Mouse (Mus musculus) lung, embryonic 16.5 days (tissue): ENCODE data around the gene Tiparp. TPM values are rescaled to one million over a fixed set of nuclear protein-coding genes. Genes with fewer than 3 reads are reported as not detected.

Experiments used
- ATAC-seq: fragments of 200-750 bp; cut with Nextera tagmentation; 2 replicates; pipeline ENCODE4 v1.8.0; 2017; ENCODE audit warnings: low read depth, mild to moderate bottlenecking, moderate library complexity
- H3K27ac ChIP-seq: fragments of 300-500 bp; sonication (generic); 2 replicates; pipeline ENCODE4 v1.5.1; 2014; ENCODE audit warnings: mild to moderate bottlenecking, control low read depth, low read length
- H3K27me3 ChIP-seq: fragments of 300-500 bp; sonication (generic); 2 replicates; pipeline ENCODE4 v1.6.1; 2014; ENCODE audit warnings: low read depth, low read length, mixed read lengths; ENCODE audit not compliant: control insufficient read depth, insufficient read depth
- H3K36me3 ChIP-seq: fragments of 300-500 bp; sonication (generic); 2 replicates; pipeline ENCODE4 v1.6.1; 2014; ENCODE audit warnings: low read length; ENCODE audit not compliant: control insufficient read depth, insufficient read depth
- H3K4me1 ChIP-seq: fragments of 300-500 bp; sonication (generic); replicated peaks from 2 replicates; pipeline ENCODE4 v1.6.1; 2014; ENCODE audit warnings: low read length, mixed read lengths; ENCODE audit not compliant: control insufficient read depth, insufficient read depth
- H3K4me2 ChIP-seq: fragments of 300-500 bp; sonication (generic); 2 replicates; pipeline ENCODE4 v1.6.1; 2014; ENCODE audit warnings: low read depth, low read length, control low read depth
- H3K4me3 ChIP-seq: fragments of 300-500 bp; sonication (generic); 2 replicates; pipeline ENCODE4 v1.5.1; 2014; ENCODE audit warnings: mild to moderate bottlenecking, low read length, control low read depth
- H3K9ac ChIP-seq: fragments of 300-500 bp; sonication (generic); 2 replicates; pipeline ENCODE4 v1.6.1; 2014; ENCODE audit warnings: low read length, control low read depth
- H3K9me3 ChIP-seq: fragments of 300-500 bp; sonication (generic); 2 replicates; pipeline ENCODE4 v1.6.1; 2016; ENCODE audit warnings: low read length; ENCODE audit not compliant: control insufficient read depth
- WGBS: fragments of 180-500 bp; shearing (Covaris S2); extraction: QIAGEN DNeasy Blood & Tissue Kit; methylation state at CpG from one replicate; pipeline ENCODE4 v1.1.7; 2014; 5-methylcytosine and 5-hydroxymethylcytosine counted together
- polyA plus RNA-seq: library from polyadenylated mRNA; unstranded; fragments of >200 nt; fragmentation: Nextera tagmentation; extraction: Ambion mirVana; gene quantifications from 2 replicates; pipeline ENCODE4 v1.2.1, GENCODE M21; 2015

Tiparp gene
- polyA plus RNA-seq, result 42.2 and 42.3 TPM in 2 replicates

GRCm38 (mm10) chr3:65527691-65528601 is at the start of gene Tiparp:
TSS of gene Tiparp (plus strand) at chr3:65528410.
- Histone ChIP-seq H3K27ac (peak within 1 kb of the TSS; percentile 99), H3K27me3 (no peaks in the 10 kb centered on the region), H3K36me3 (peaks cover 6% of the 10 kb centered on the region), H3K4me1 (no peaks in the 10 kb centered on the region), H3K9ac (peak within 1 kb of the TSS; percentile 96), H3K4me2 (peak within 1 kb of the TSS; percentile 72), H3K4me3 (peak within 1 kb of the TSS; percentile 95), H3K9me3 (no peaks in the 10 kb centered on the region)
- peak; percentile 93 for ATAC-seq
- under 1% methylated on average over 78 of the region's 109 CpGs for WGBS

- Histone ChIP-seq H3K4me2 (no peak overlapping the region), H3K4me1 (peaks cover 11% of the 10 kb centered on the region), H3K27ac (no peak overlapping the region), H3K9me3 (no peaks in the 10 kb centered on the region; the same call in 1 of the 2 replicates), H3K27me3 (no peaks in the 10 kb centered on the region), H3K4me3 (no peak overlapping the region), H3K36me3 (no peaks in the 10 kb centered on the region), H3K9ac (no peak overlapping the region)
- 46% methylated on average over 6 of the region's 6 CpGs for WGBS
- ATAC-seq, result no peak
Observed at GRCm38 (mm10) chr3:65480676-65481075, 47.5 kb upstream of the Tiparp start.

DNA sequence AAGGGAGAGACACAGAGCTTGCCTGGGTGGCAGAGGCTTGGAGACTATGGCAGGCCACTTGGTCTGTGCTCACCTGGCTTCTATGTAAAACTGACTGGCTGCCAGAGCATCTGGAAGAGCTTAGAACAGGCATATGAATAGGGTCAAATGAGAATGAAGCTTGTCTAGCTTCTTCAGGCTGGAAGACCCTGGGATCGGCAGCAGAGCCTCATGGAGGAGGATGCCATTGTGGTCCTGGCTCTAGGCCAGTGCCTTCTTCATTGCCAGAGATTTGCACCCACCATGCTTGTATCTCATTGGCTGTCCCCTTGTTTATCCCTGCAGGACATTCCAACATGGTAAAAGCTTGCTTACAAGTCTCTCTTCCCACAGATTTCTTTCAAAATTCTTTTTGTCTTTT is 45.9 kb upstream of the Tiparp start:
- WGBS, result 45% methylated on average over 1 of the region's 1 CpGs
- no peaks in the 10 kb centered on the region; the same call in 1 of the 2 replicates for H3K9me3 ChIP-seq
- H3K27ac ChIP-seq, result 0 out of 2 replicates have a peak overlapping the region, but pooled peaks have one; percentile 34
- H3K9ac ChIP-seq, result no peak overlapping the region
- peak; percentile 35; the same call in 1 of the 2 replicates for ATAC-seq
- H3K36me3 ChIP-seq, result no peaks in the 10 kb centered on the region
- peaks cover 9% of the 10 kb centered on the region for H3K4me1 ChIP-seq
- no peak overlapping the region for H3K4me3 ChIP-seq
- H3K4me2 ChIP-seq, result no peak overlapping the region
- no peaks in the 10 kb centered on the region for H3K27me3 ChIP-seq

DNA sequence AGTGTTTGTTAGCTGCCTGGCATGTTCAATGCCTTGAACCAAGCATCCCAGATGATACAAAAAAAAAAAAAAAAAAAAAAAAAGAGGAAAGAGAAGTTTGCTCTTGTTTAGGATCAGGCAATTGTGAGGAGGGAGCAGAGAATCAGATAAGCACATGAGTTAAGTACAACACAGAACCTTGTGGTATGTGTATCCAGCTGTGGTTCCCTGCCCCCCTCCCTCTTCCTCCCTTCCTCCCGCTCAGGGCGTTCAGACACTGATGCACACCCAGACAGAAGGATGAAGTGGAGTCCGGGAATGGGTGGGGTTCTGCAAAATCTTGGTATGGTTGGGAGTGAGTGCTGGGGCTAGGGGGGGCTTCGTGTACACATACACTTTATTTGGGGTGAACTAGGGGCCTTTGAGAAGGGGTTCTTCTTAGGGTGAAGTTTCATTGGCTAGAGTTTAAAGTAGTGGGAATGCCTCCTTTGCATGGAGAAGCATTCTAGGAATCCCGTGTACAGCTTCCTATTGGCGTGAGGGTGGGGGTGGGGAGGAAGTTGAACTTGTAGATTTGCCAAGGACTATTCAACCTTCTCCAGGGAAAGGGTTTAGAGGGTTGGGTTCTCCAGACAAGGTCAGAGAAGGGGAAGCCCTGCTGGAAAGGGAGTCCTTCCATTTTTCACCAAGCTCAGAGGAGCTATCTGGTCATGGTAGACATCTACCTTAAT is 45.4 kb upstream of the Tiparp start:
- Histone ChIP-seq H3K4me2 (no peak overlapping the region), H3K4me1 (peaks cover 9% of the 10 kb centered on the region), H3K27me3 (no peaks in the 10 kb centered on the region), H3K9ac (no peak overlapping the region), H3K27ac (0 out of 2 replicates have a peak overlapping the region, but pooled peaks have one; percentile 58), H3K36me3 (no peaks in the 10 kb centered on the region), H3K9me3 (no peaks in the 10 kb centered on the region; the same call in 1 of the 2 replicates), H3K4me3 (no peak overlapping the region)
- WGBS, result 17% methylated on average over 6 of the region's 6 CpGs
- peak; percentile 87 for ATAC-seq

- 63% methylated on average over 7 of the region's 7 CpGs for WGBS
- Histone ChIP-seq H3K4me3 (no peak overlapping the region), H3K9me3 (no peaks in the 10 kb centered on the region; the same call in 1 of the 2 replicates), H3K27ac (no peak overlapping the region), H3K4me1 (peaks cover 9% of the 10 kb centered on the region), H3K9ac (no peak overlapping the region), H3K27me3 (no peaks in the 10 kb centered on the region), H3K4me2 (no peak overlapping the region), H3K36me3 (no peaks in the 10 kb centered on the region)
- no peak for ATAC-seq
Observed at GRCm38 (mm10) chr3:65484161-65484733, 44.0 kb upstream of the Tiparp start.

- Histone ChIP-seq H3K27me3 (no peaks in the 10 kb centered on the region), H3K27ac (no peak overlapping the region; the same call in 1 of the 2 replicates), H3K9ac (no peak overlapping the region), H3K9me3 (no peaks in the 10 kb centered on the region), H3K4me1 (peaks cover 6% of the 10 kb centered on the region; the same call in 1 of the 2 replicates), H3K36me3 (no peaks in the 10 kb centered on the region), H3K4me2 (no peak overlapping the region), H3K4me3 (no peak overlapping the region)
- 71% methylated on average over 2 of the region's 2 CpGs for WGBS
- ATAC-seq, result no peak
Observed at GRCm38 (mm10) chr3:65487419-65488088, 40.7 kb upstream of the Tiparp start.

- H3K9ac ChIP-seq, result no peak overlapping the region
- no peaks in the 10 kb centered on the region for H3K9me3 ChIP-seq
- no peaks in the 10 kb centered on the region for H3K27me3 ChIP-seq
- 56% methylated on average over 1 of the region's 1 CpGs for WGBS
- no peaks in the 10 kb centered on the region for H3K36me3 ChIP-seq
- ATAC-seq, result no peak; the same call in 1 of the 2 replicates
- no peak overlapping the region for H3K4me2 ChIP-seq
- no peak overlapping the region for H3K4me3 ChIP-seq
- H3K27ac ChIP-seq, result 0 out of 2 replicates have a peak overlapping the region, but pooled peaks have one; percentile 18
- no peaks in the 10 kb centered on the region for H3K4me1 ChIP-seq
Observed at GRCm38 (mm10) chr3:65488556-65489244, 39.5 kb upstream of the Tiparp start.

GRCm38 (mm10) chr3:65489601-65490000 is 38.6 kb upstream of the Tiparp start:
- ATAC-seq, result no peak

More at GRCm38 (mm10) chr3:65489601-65490000, 38.6 kb upstream of the Tiparp start:
- Histone ChIP-seq H3K36me3 (no peaks in the 10 kb centered on the region), H3K4me1 (peaks cover 7% of the 10 kb centered on the region), H3K27me3 (no peaks in the 10 kb centered on the region), H3K4me3 (no peak overlapping the region), H3K9ac (no peak overlapping the region), H3K4me2 (no peak overlapping the region), H3K9me3 (no peaks in the 10 kb centered on the region), H3K27ac (no peak overlapping the region)
- WGBS, result 79% methylated on average over 6 of the region's 6 CpGs
